Mouse (Mus musculus) T-helper 1 cell (primary cell): ENCODE results near the gene Nav2.

Experiments used
- in situ Hi-C: fragments of 300-600 bp; cut with MboI, MseI; formaldehyde crosslinking; loops from one replicate; pipeline ENCODE4 v1.15.1; 2025; ENCODE audit warnings: high pct_unique_total_duplicates

Gene Nav2

GRCm38 (mm10) chr7:48998595-48998994 is 90.1 kb downstream of the Nav2 start:
- in situ Hi-C loops = loop anchor here (10.0 kb wide), 1 partner anchor 1476 kb away; no protein-coding TSS in a partner anchor

GRCm38 (mm10) chr7:49000816-49001215 is 92.3 kb downstream of the Nav2 start:
- in situ Hi-C loops = no loop called here

GRCm38 (mm10) chr7:49004402-49004801 is 95.9 kb downstream of the Nav2 start:
- in situ Hi-C loops = no loop called here

GRCm38 (mm10) chr7:49006886-49007285 is 98.4 kb downstream of the Nav2 start:
- in situ Hi-C loops = no loop called here

GRCm38 (mm10) chr7:49010739-49011138 is 102.2 kb downstream of the Nav2 start:
- in situ Hi-C loops = no loop called here

GRCm38 (mm10) chr7:49012027-49012426 is 103.5 kb downstream of the Nav2 start:
- in situ Hi-C loops = no loop called here

GRCm38 (mm10) chr7:49014480-49014879 is 106.0 kb downstream of the Nav2 start:
- in situ Hi-C loops = no loop called here

- in situ Hi-C loops = no loop called here
Observed at GRCm38 (mm10) chr7:49015297-49015696, 106.8 kb downstream of the Nav2 start.

GRCm38 (mm10) chr7:49016088-49016487 is 107.6 kb downstream of the Nav2 start:
- in situ Hi-C loops = no loop called here

GRCm38 (mm10) chr7:49017794-49018193 is 109.3 kb downstream of the Nav2 start:
- in situ Hi-C loops = no loop called here

GRCm38 (mm10) chr7:49018478-49018914 is 110.0 kb downstream of the Nav2 start:
- in situ Hi-C loops = no loop called here

GRCm38 (mm10) chr7:49025026-49025815 is 116.7 kb downstream of the Nav2 start:
- in situ Hi-C loops = no loop called here

GRCm38 (mm10) chr7:49025991-49026390 is 117.5 kb downstream of the Nav2 start:
- in situ Hi-C loops = no loop called here

- in situ Hi-C loops = no loop called here
Observed at GRCm38 (mm10) chr7:49026466-49026865, 118.0 kb downstream of the Nav2 start.

- in situ Hi-C loops = no loop called here
Observed at GRCm38 (mm10) chr7:49029282-49030012, 120.9 kb downstream of the Nav2 start.

GRCm38 (mm10) chr7:49032216-49032615 is 123.7 kb downstream of the Nav2 start:
- in situ Hi-C loops = no loop called here

GRCm38 (mm10) chr7:49034253-49034652 is 125.7 kb downstream of the Nav2 start:
- in situ Hi-C loops = no loop called here

- in situ Hi-C loops = no loop called here
Observed at GRCm38 (mm10) chr7:49040163-49040562, 131.6 kb downstream of the Nav2 start.

- in situ Hi-C loops = no loop called here
Observed at GRCm38 (mm10) chr7:49041334-49042070, 133.0 kb downstream of the Nav2 start.

GRCm38 (mm10) chr7:49045499-49046346 is 137.2 kb downstream of the Nav2 start:
- in situ Hi-C loops = no loop called here

- in situ Hi-C loops = no loop called here
Observed at GRCm38 (mm10) chr7:49046347-49046989, 138.0 kb downstream of the Nav2 start.
